Mouse (Mus musculus) kidney, embryonic 16.5 days (tissue): Measurements from ENCODE around the gene Csrnp3. TPM values are rescaled to one million over a fixed set of nuclear protein-coding genes. Genes with fewer than 3 reads are reported as not detected.

Experiments used
- ATAC-seq: fragments of 200-750 bp; cut with Nextera tagmentation; 2 replicates; pipeline ENCODE4 v1.8.0; 2017; ENCODE audit warnings: moderate TSS enrichment; ENCODE audit not compliant: low FRiP score, low TSS enrichment
- H3K27ac ChIP-seq: fragments of 300-500 bp; sonication (generic); 2 replicates; pipeline ENCODE4 v1.5.1; 2014; ENCODE audit warnings: low read length
- H3K27me3 ChIP-seq: fragments of 300-500 bp; sonication (generic); 2 replicates; pipeline ENCODE4 v1.6.1; 2014; ENCODE audit warnings: low read length, control low read depth, mixed read lengths; ENCODE audit not compliant: insufficient read depth
- H3K36me3 ChIP-seq: fragments of 300-500 bp; sonication (generic); 2 replicates; pipeline ENCODE4 v1.6.1; 2014; ENCODE audit warnings: low read length, control low read depth, mixed read lengths; ENCODE audit not compliant: insufficient read depth
- H3K4me1 ChIP-seq: fragments of 300-500 bp; sonication (generic); 2 replicates; pipeline ENCODE4 v1.6.1; 2014; ENCODE audit warnings: low read length, control low read depth, mixed read lengths; ENCODE audit not compliant: insufficient read depth
- H3K4me2 ChIP-seq: fragments of 300-500 bp; sonication (generic); replicated peaks from 2 replicates; pipeline ENCODE4 v1.6.1; 2014; ENCODE audit warnings: low read depth, low read length
- H3K4me3 ChIP-seq: fragments of 300-500 bp; sonication (generic); 2 replicates; pipeline ENCODE4 v1.5.1; 2014; ENCODE audit warnings: mild to moderate bottlenecking, low read length
- H3K9ac ChIP-seq: fragments of 300-500 bp; sonication (generic); replicated peaks from 2 replicates; pipeline ENCODE4 v1.6.1; 2014; ENCODE audit warnings: low read length
- H3K9me3 ChIP-seq: fragments of 300-500 bp; sonication (generic); 2 replicates; pipeline ENCODE4 v1.6.1; 2016; ENCODE audit warnings: low read length, control low read depth
- WGBS: fragments of 180-500 bp; shearing (Covaris S2); extraction: QIAGEN DNeasy Blood & Tissue Kit; methylation state at CpG from one replicate; pipeline ENCODE4 v1.1.7; 2014; 5-methylcytosine and 5-hydroxymethylcytosine counted together
- polyA plus RNA-seq: library from polyadenylated mRNA; unstranded; fragments of >200 nt; fragmentation: Nextera tagmentation; extraction: Ambion mirVana; gene quantifications from 2 replicates; pipeline ENCODE4 v1.2.1, GENCODE M21; 2015

The Csrnp3 gene
- polyA plus RNA-seq, 1 experiment from 2014 or later, result 1.8 TPM

DNA sequence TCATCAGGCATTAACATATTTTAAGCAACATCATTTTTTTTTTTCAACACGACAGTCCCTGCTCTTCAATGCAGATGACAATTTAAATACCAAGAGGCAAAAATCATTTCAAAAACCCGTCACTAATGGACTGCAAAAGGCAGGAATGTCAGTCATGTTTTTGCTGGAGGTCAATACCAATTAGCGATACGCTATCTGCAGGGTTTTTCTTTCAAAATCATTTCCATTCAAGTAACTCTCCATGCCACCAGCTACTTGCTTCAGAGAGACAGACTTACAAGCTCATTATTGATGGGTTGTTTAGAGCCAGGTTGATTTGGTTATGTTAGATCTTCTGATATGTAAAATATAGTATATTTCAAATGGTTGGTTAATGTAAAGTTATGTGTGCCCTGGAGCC lies 145.2 kb downstream of the Csrnp3 start:
- H3K36me3 ChIP-seq, result no peaks in the 10 kb centered on the region
- no peaks in the 10 kb centered on the region for H3K9me3 ChIP-seq
- no peak overlapping the region for H3K4me3 ChIP-seq
- H3K27ac ChIP-seq, result no peak overlapping the region
- no peak overlapping the region for H3K4me2 ChIP-seq
- no peak overlapping the region for H3K9ac ChIP-seq
- 81% methylated on average over 4 of the region's 4 CpGs for WGBS
- H3K27me3 ChIP-seq, result no peaks in the 10 kb centered on the region
- H3K4me1 ChIP-seq, result 0 out of 2 replicates have a peak, but pooled peaks cover 10% of the 10 kb centered on the region
- no peak for ATAC-seq

DNA sequence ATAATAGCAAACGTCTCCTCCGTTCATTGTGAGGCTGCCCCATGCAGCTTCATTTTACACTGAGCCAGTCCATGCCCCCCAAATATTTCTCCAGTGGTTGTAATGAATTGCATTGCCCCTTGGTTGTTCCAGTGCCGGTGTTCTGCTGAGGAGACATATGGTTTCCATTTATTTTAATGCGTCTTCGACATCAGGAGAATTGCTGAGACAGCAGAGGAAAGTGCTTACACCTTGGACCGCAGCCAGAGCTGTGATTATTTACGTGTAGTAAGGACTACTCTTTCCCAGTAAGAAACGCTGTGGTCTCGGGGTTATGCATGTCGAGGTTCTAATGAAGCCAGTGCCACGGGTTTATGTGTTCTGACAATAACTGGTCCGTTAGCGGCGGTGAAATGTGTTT lies 147.8 kb downstream of the Csrnp3 start:
- peak; percentile 42; the same call in 1 of the 2 replicates for ATAC-seq
- no peaks in the 10 kb centered on the region for H3K27me3 ChIP-seq
- no peak overlapping the region for H3K4me3 ChIP-seq
- H3K4me1 ChIP-seq, result 0 out of 2 replicates have a peak, but pooled peaks cover 10% of the 10 kb centered on the region
- H3K4me2 ChIP-seq, result peak overlapping the region; percentile 28; the same call in 1 of the 2 replicates
- H3K9me3 ChIP-seq, result no peaks in the 10 kb centered on the region
- no peak overlapping the region for H3K9ac ChIP-seq
- H3K36me3 ChIP-seq, result no peaks in the 10 kb centered on the region
- no peak overlapping the region for H3K27ac ChIP-seq
- WGBS, result 37% methylated on average over 14 of the region's 14 CpGs

DNA sequence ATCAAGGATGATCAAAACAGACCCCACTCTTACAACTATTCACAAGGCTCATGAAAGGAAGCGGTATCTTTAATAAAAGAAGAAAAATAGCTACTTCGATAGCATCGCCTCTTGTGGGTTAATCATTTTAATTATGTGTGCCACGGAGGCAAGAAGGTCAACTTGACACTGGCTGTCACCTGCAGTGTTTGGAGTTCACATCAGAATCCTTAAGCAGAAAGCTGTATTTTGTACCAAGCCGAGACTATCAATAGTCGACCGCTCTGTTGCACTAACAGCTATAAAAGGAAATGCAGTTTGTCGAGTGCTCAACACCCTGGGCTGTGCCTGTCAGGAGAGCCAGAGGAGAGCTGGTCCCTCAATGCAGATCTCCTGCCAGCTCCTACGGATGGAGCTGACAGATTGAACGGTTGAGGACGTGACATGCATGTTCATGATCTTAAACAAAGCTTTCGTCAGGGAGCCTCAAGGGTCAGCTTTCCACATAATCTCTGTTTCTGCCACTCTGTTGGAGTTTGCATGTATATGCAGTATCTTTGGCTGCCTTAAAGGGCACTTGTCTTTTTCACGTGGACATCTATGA lies 149.4 kb downstream of the Csrnp3 start:
- 40% methylated on average over 13 of the region's 13 CpGs for WGBS
- no peaks in the 10 kb centered on the region for H3K9me3 ChIP-seq
- H3K4me1 ChIP-seq, result 0 out of 2 replicates have a peak, but pooled peaks cover 10% of the 10 kb centered on the region
- no peak overlapping the region for H3K9ac ChIP-seq
- H3K27me3 ChIP-seq, result no peaks in the 10 kb centered on the region
- ATAC-seq, result peak; percentile 42; the same call in 1 of the 2 replicates
- H3K4me2 ChIP-seq, result no peak overlapping the region
- H3K4me3 ChIP-seq, result no peak overlapping the region
- no peaks in the 10 kb centered on the region for H3K36me3 ChIP-seq
- no peak overlapping the region; the same call in 1 of the 2 replicates for H3K27ac ChIP-seq

DNA sequence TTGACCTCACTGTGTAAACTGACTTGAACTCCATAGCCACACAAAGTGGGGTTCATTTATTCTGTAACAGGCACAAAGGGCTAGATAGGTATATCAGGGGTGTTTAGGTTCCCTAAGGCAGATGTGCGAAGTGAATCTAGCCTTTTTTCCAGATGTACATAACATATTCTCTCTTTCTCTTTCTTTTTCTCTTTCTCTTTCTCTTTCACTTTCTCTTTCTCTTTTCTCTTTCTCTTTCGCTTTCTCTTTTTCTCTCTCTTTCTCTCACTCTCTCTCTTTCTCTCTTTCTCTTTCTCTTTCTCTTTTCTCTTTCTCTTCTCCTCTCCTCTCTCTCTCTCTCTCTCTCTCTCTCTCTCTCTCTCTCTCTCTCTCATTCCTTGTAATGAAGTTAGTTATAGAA lies 153.2 kb downstream of the Csrnp3 start:
- no peaks in the 10 kb centered on the region for H3K9me3 ChIP-seq
- WGBS, result 95% methylated on average over 2 of the region's 2 CpGs
- ATAC-seq, result no peak

DNA sequence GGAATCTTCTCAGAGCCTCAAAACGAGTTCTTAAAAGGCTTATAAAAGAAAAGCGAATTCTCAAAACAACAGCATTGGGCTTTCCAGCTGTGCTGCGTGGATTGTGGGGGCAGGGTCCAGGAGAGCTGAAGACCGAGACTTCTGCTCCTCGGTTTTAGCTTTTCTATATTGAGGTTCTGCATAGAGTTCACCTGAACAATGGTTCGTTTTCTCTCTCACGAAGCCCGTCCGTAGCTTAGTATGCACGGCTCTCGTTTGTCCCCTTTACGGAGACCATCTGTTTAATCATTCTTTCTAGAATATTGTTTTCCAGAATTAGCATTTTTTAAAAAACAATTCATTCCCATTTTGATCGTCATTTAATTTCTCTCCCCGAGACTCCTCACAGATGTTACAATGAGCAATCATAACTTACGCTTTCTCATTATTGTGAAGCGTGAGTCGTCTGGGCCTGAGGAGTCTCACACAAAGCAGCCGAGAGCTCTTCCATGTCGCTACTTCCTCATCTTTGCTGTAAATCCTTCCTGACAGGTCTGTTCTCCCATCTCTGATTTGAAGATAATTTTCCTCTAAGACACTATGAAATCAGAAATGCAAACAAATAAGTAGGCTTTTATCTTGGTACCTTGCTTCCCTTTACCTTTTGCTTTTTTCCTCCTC lies 163.6 kb downstream of the Csrnp3 start:
- Histone ChIP-seq H3K4me1 (no peaks in the 10 kb centered on the region), H3K36me3 (no peaks in the 10 kb centered on the region), H3K27me3 (no peaks in the 10 kb centered on the region), H3K4me3 (no peak overlapping the region), H3K9ac (no peak overlapping the region), H3K9me3 (no peaks in the 10 kb centered on the region), H3K4me2 (no peak overlapping the region), H3K27ac (no peak overlapping the region)
- ATAC-seq, result no peak
- 87% methylated on average over 19 of the region's 19 CpGs for WGBS

More for the DNA sequence above, 153.2 kb downstream of the Csrnp3 start:
- peaks cover 10% of the 10 kb centered on the region; the same call in 1 of the 2 replicates for H3K4me1 ChIP-seq
- no peaks in the 10 kb centered on the region for H3K27me3 ChIP-seq
- H3K4me3 ChIP-seq, result no peak overlapping the region
- H3K36me3 ChIP-seq, result no peaks in the 10 kb centered on the region
- no peak overlapping the region for H3K27ac ChIP-seq
- H3K4me2 ChIP-seq, result no peak overlapping the region
- no peak overlapping the region for H3K9ac ChIP-seq

DNA sequence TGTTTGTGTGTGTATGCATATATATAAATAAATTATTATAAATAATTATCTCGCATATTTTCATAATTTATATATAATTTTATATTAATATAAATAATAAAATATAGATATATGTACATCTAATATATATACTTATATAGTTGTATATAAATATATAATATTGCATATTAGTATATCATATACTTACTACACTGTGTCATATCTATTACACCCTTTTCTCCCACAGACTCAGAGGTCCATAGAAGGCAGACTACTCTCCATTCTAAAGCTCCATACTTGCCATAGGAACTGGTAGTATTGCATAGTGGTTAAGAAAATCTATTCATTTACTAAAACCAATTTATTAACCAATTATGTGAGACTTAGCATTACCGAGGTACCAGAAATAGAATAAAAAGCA lies 164.1 kb downstream of the Csrnp3 start:
- no peak overlapping the region for H3K9ac ChIP-seq
- H3K36me3 ChIP-seq, result no peaks in the 10 kb centered on the region
- no peak overlapping the region for H3K4me2 ChIP-seq
- H3K4me3 ChIP-seq, result no peak overlapping the region
- H3K9me3 ChIP-seq, result no peaks in the 10 kb centered on the region
- H3K27me3 ChIP-seq, result no peaks in the 10 kb centered on the region
- no peaks in the 10 kb centered on the region for H3K4me1 ChIP-seq
- 83% methylated on average over 2 of the region's 2 CpGs for WGBS
- no peak for ATAC-seq
- no peak overlapping the region for H3K27ac ChIP-seq

DNA sequence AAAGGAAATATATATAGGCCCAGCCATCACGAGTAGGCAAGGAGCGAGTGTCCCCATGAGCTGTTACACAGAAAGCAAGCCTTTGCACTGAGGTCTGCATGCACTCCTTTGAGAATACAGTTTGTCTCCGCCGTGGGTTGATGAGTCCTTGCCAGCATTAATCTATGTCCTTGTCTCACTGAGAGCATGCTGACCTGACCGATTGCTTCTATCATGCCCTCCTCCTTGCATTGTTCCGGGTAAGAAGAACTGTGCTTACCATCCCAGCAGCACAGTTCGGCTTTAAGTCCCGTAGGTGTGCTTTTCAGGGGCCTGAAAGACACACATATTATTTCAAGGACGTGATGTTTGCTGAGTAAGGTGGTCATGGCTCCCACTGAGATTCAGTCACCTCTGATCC lies 173.1 kb downstream of the Csrnp3 start:
- Histone ChIP-seq H3K4me1 (no peaks in the 10 kb centered on the region), H3K4me3 (no peak overlapping the region), H3K27me3 (no peaks in the 10 kb centered on the region), H3K4me2 (no peak overlapping the region), H3K9me3 (no peaks in the 10 kb centered on the region), H3K27ac (no peak overlapping the region), H3K9ac (no peak overlapping the region), H3K36me3 (no peaks in the 10 kb centered on the region)
- 58% methylated on average over 9 of the region's 9 CpGs for WGBS
- no peak for ATAC-seq

DNA sequence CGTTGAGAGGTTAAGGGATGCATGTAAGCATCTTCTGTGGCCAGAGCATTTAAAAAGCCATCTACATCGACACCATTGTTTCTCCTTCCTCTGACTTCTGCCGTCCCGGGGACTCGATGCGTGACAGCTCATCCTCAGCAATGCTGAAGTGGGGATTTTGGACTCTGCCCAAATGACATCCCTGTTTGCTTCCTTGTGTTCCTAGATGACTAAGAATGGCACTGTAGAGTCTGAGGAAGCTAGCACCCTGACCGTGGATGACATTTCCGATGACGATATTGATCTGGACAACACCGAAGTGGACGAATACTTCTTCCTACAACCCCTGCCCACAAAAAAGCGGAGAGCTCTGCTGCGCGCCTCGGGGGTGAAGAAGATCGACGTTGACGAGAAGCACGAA lies 173.7 kb downstream of the Csrnp3 start:
- Histone ChIP-seq H3K4me1 (no peaks in the 10 kb centered on the region), H3K9me3 (no peaks in the 10 kb centered on the region), H3K4me3 (no peak overlapping the region), H3K27ac (no peak overlapping the region), H3K27me3 (no peaks in the 10 kb centered on the region), H3K4me2 (no peak overlapping the region), H3K9ac (no peak overlapping the region), H3K36me3 (no peaks in the 10 kb centered on the region)
- 89% methylated on average over 19 of the region's 19 CpGs for WGBS
- ATAC-seq, result no peak

DNA sequence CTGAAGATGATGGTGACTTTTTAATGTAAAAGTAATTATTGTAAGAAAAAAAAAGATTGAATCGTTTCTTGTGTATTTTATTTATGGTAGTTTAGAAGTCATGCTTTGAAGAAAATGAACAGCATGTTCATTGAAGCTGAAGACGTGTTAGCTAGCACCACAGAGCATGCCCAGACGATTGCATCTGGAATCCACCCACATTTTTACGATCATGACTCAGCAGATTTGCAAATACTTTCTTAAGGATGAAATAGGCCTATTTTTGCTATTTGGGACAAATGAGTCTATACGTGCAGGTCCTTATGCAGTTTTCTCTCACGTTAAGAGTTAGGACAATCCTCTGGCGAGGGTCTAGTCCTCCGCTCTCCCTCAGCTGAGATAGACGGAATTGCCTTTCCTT lies 177.9 kb downstream of the Csrnp3 start:
- ATAC-seq, result no peak
- H3K27ac ChIP-seq, result no peak overlapping the region
- no peak overlapping the region for H3K9ac ChIP-seq
- H3K4me1 ChIP-seq, result no peaks in the 10 kb centered on the region
- no peaks in the 10 kb centered on the region for H3K36me3 ChIP-seq
- no peaks in the 10 kb centered on the region for H3K9me3 ChIP-seq
- H3K4me2 ChIP-seq, result no peak overlapping the region
- no peaks in the 10 kb centered on the region for H3K27me3 ChIP-seq
- H3K4me3 ChIP-seq, result no peak overlapping the region
- WGBS, result 85% methylated on average over 9 of the region's 9 CpGs

DNA sequence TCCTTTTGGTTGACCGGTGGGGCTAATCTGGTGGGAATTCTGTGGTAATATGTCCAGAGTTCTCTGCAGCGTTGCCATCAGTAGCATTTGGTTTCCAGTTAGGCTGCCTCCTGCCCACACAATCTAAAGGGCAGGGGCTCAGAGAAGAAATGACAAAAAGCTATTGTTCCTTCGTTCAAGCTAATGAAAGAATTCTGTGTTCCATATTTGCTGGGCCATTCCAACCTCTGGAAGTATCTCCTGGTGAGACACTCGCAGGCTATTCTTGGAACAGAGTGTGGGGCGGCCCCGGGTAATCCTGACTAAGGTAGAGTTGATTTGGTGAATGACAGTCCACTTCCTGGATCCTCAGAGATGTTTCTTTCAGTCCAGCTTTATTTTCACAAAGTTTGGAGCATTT lies 179.3 kb downstream of the Csrnp3 start:
- no peaks in the 10 kb centered on the region for H3K27me3 ChIP-seq
- no peak for ATAC-seq
- H3K27ac ChIP-seq, result no peak overlapping the region
- 81% methylated on average over 6 of the region's 6 CpGs for WGBS
- no peak overlapping the region for H3K4me3 ChIP-seq
- H3K36me3 ChIP-seq, result no peaks in the 10 kb centered on the region
- H3K4me2 ChIP-seq, result no peak overlapping the region
- no peak overlapping the region for H3K9ac ChIP-seq
- H3K9me3 ChIP-seq, result no peaks in the 10 kb centered on the region
- H3K4me1 ChIP-seq, result no peaks in the 10 kb centered on the region
